In the genomic region with DNA sequence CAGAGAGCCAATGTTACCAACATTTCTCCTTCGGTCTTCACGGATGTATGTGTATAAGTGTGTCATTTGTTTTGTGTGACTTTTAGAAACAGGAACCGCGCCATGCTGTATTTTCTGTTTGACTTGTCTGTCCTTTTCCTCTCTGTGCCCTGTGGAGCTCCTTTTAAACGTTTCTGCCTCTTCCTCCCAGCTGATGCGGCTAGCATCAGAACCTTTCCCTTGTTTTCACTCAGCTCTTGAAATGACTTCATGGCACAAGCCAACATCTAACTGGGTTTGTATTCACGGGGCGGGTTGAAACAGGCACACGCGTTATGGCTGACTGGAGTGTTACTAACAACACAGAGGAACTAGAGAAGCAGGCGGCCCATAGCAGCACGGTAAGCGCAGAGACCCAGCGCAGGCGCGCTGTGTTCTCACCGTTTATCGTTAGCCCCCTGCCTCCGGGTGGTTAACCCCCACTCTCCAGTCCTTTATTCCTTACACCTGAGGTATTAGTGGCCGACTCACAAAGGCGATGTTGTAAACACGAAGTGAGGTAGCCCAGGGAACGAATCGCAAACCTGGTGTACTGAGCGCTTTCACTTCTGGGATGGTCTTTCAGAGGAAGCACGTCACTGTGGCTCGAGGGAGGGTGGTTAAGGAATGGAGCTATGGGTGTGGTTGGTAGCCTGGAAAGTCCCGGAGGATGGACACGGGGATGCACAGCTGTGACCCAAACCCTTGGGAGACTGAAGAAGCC, we compare ENCODE assay signal across 8 mouse cellular contexts. TPM values are rescaled to one million over a fixed set of nuclear protein-coding genes. Genes with fewer than 3 reads are reported as not detected.
A peak's percentile ranks its signal among the peaks of the same experiment; 100 is the strongest.
DNase-seq lines count a peak whose midpoint lies in the region; ATAC-seq and TF ChIP-seq lines count a peak whose summit lies in the region.

No protein-coding gene starts in this region.

- peak; percentile 65 for ATAC-seq in embryonic facial prominence, embryonic 13.5 days (ENCODE audit: insufficient number of reproducible peaks, insufficient read depth, low FRiP score, low TSS enrichment, low read depth)
- peak; percentile 72 for ATAC-seq in limb, embryonic 13.5 days (ENCODE audit: low FRiP score, low read depth)
- peak; percentile 64; the same call in 1 of the 2 replicates for ATAC-seq in midbrain, embryonic 14.5 days (ENCODE audit: low FRiP score, low TSS enrichment)

- H3K9me3 ChIP-seq in embryonic facial prominence, embryonic 13.5 days = no peaks in the 10 kb centered on the region
- H3K9me3 ChIP-seq in limb, embryonic 13.5 days = no peaks in the 10 kb centered on the region
- H3K9me3 ChIP-seq in midbrain, embryonic 14.5 days (ENCODE audit: control insufficient read depth, low read length) = no peaks in the 10 kb centered on the region

- no peaks in the 10 kb centered on the region for H3K36me3 ChIP-seq in embryonic facial prominence, embryonic 13.5 days
- H3K36me3 ChIP-seq in heart, adult 2 months (ENCODE audit: control insufficient read depth, insufficient read depth, low read length) = no peaks in the 10 kb centered on the region; the same call in 1 of the 2 replicates
- no peaks in the 10 kb centered on the region for H3K36me3 ChIP-seq in kidney, adult 2 months (ENCODE audit: control insufficient read depth, insufficient read depth, low read length)
- H3K36me3 ChIP-seq in limb, embryonic 13.5 days = no peaks in the 10 kb centered on the region
- peaks cover 5% of the 10 kb centered on the region; the same call in 1 of the 2 replicates for H3K36me3 ChIP-seq in midbrain, embryonic 14.5 days (ENCODE audit: control insufficient read depth, insufficient read depth, low read length)

- peak overlapping the region; percentile 75 for H3K9ac ChIP-seq in embryonic facial prominence, embryonic 13.5 days
- peak overlapping the region; percentile 79 for H3K9ac ChIP-seq in heart, adult 2 months (ENCODE audit: low read depth, low read length)
- H3K9ac ChIP-seq in limb, embryonic 13.5 days = peak overlapping the region; percentile 76
- peak overlapping the region; percentile 97 for H3K9ac ChIP-seq in midbrain, embryonic 14.5 days (replicated peaks; ENCODE audit: low read length)

- TF ChIP-seq CTCF in heart, adult 2 months (IDR thresholded peaks at IDR 0.05) = no peak
- TF ChIP-seq CTCF in kidney, adult 2 months (conservative IDR thresholded peaks at IDR 0.05; ENCODE audit: insufficient read depth, insufficient read length, low read depth, low read length) = no peak

- intact Hi-C loops in heart, adult 2 months (cut with DNase I) = loop anchor here (1.0 to 2.0 kb wide), 3 partner anchors 8 to 93 kb away; a partner anchor contains a TSS

- peaks cover 52% of the 10 kb centered on the region for H3K4me1 ChIP-seq in embryonic facial prominence, embryonic 13.5 days
- H3K4me1 ChIP-seq in heart, adult 2 months (ENCODE audit: control insufficient read depth, insufficient read depth, low read length) = peaks cover 6% of the 10 kb centered on the region
- no peaks in the 10 kb centered on the region for H3K4me1 ChIP-seq in kidney, adult 2 months (ENCODE audit: control insufficient read depth, insufficient read depth, low read length)
- H3K4me1 ChIP-seq in limb, embryonic 13.5 days = peaks cover 46% of the 10 kb centered on the region
- H3K4me1 ChIP-seq in midbrain, embryonic 14.5 days (ENCODE audit: control insufficient read depth, insufficient read depth, low read length) = peaks cover 65% of the 10 kb centered on the region

- peak overlapping the region; percentile 48 for H3K4me3 ChIP-seq in embryonic facial prominence, embryonic 13.5 days
- H3K4me3 ChIP-seq in heart, adult 2 months = peak overlapping the region; percentile 81
- peak overlapping the region; percentile 60 for H3K4me3 ChIP-seq in kidney, adult 2 months (ENCODE audit: insufficient read depth, low read depth, low read length)
- H3K4me3 ChIP-seq in limb, embryonic 13.5 days = peak overlapping the region; percentile 50
- H3K4me3 ChIP-seq in midbrain, embryonic 14.5 days (replicated peaks; ENCODE audit: low read depth, low read length) = peak overlapping the region; percentile 55

- H3K27ac ChIP-seq in embryonic facial prominence, embryonic 13.5 days = peak overlapping the region; percentile 92
- H3K27ac ChIP-seq in heart, adult 2 months = peak overlapping the region; percentile 97
- peak overlapping the region; percentile 87 for H3K27ac ChIP-seq in kidney, adult 2 months (ENCODE audit: insufficient read depth, low read depth, low read length)
- peak overlapping the region; percentile 91 for H3K27ac ChIP-seq in limb, embryonic 13.5 days
- peak overlapping the region; percentile 99 for H3K27ac ChIP-seq in midbrain, embryonic 14.5 days (replicated peaks; ENCODE audit: low read depth, low read length)

- H3K79me2 ChIP-seq in heart, adult 2 months (replicated peaks; ENCODE audit: control insufficient read depth, insufficient read depth, low read length) = no peaks in the 10 kb centered on the region

- peak; percentile 99 for TF ChIP-seq POLR2A in heart, adult 2 months (IDR thresholded peaks at IDR 0.05; ENCODE audit: insufficient read depth, low read depth, low read length)
- peak; percentile 31 for TF ChIP-seq POLR2A in kidney, adult 2 months (IDR thresholded peaks at IDR 0.05; ENCODE audit: low read depth, low read length)

- 4% methylated on average over 29 of the region's 29 CpGs for WGBS in embryonic facial prominence, embryonic 13.5 days
- under 1% methylated on average over 29 of the region's 29 CpGs for WGBS in heart, adult 2 months
- 1% methylated on average over 29 of the region's 29 CpGs for WGBS in kidney, adult 2 months
- 5% methylated on average over 29 of the region's 29 CpGs for WGBS in limb, embryonic 13.5 days
- 1% methylated on average over 29 of the region's 29 CpGs for WGBS in midbrain, embryonic 14.5 days

- H3K27me3 ChIP-seq in embryonic facial prominence, embryonic 13.5 days = no peaks in the 10 kb centered on the region
- H3K27me3 ChIP-seq in heart, adult 2 months (ENCODE audit: control insufficient read depth, insufficient read depth, low read length) = no peaks in the 10 kb centered on the region
- no peaks in the 10 kb centered on the region for H3K27me3 ChIP-seq in kidney, adult 2 months (replicated peaks; ENCODE audit: control insufficient read depth, insufficient read depth, low read length)
- H3K27me3 ChIP-seq in limb, embryonic 13.5 days = no peaks in the 10 kb centered on the region
- no peaks in the 10 kb centered on the region for H3K27me3 ChIP-seq in midbrain, embryonic 14.5 days (ENCODE audit: control insufficient read depth, insufficient read depth, low read length)

- peak; percentile 92 for DNase-seq in 416B (ENCODE audit: low read depth)
- DNase-seq in adrenal gland, postnatal 25 days = peak; percentile 76
- peak; percentile 89 to 91 for DNase-seq in heart, adult 2 months
- peak; percentile 90 for DNase-seq in kidney, adult 2 months
- peak; percentile 88 for DNase-seq in midbrain, embryonic 14.5 days
- DNase-seq in spleen, postnatal 10 days (ENCODE audit: low spot score in 2 of 2) = peak; percentile 73 to 80

- peak; percentile 97 for TF ChIP-seq EP300 in heart, adult 2 months (IDR thresholded peaks at IDR 0.05; ENCODE audit: insufficient read depth, low read depth, low read length)

- peak overlapping the region; percentile 68 for H3K4me2 ChIP-seq in embryonic facial prominence, embryonic 13.5 days
- H3K4me2 ChIP-seq in limb, embryonic 13.5 days (replicated peaks) = peak overlapping the region; percentile 72
- H3K4me2 ChIP-seq in midbrain, embryonic 14.5 days (ENCODE audit: low read length) = peak overlapping the region; percentile 98

RNA-seq across cellular contexts. Expression of a gene that starts 31.9 kb away (rescaled TPM):
- total RNA-seq in adrenal gland, postnatal 25 days (2021) = 81.5 and 90.9 TPM in 2 replicates
- 1,291 and 1,480 TPM in 2 replicates for polyA plus RNA-seq in embryonic facial prominence, embryonic 13.5 days (2015; fragmentation: Nextera tagmentation; extraction: Ambion mirVana)
- 10 to 100 TPM; 57.0 to 85.0 TPM for total RNA-seq in heart, adult 2 months (2021)
- 165 and 235 TPM in 2 replicates for polyA plus RNA-seq in heart, adult 2 months (2012; rRNA removed)
- 121 and 131 TPM in 2 replicates for polyA plus RNA-seq in kidney, adult 2 months (2012; rRNA removed)
- polyA plus RNA-seq in limb, embryonic 13.5 days (2015; fragmentation: Nextera tagmentation; extraction: Ambion mirVana) = 1,398 and 1,426 TPM in 2 replicates
- 17,220 and 18,751 TPM in 2 replicates for polyA plus RNA-seq in midbrain, embryonic 14.5 days (2014; fragmentation: Nextera tagmentation; extraction: Ambion mirVana)

RNA-seq across cellular contexts. Expression of a gene that starts 32.1 kb away (rescaled TPM):
- total RNA-seq in adrenal gland, postnatal 25 days (2021) = not detected in 2 replicates
- polyA plus RNA-seq in embryonic facial prominence, embryonic 13.5 days (2015; fragmentation: Nextera tagmentation; extraction: Ambion mirVana) = not detected in 2 replicates
- not detected for total RNA-seq in heart, adult 2 months (2021)
- 26.2 TPM in 1 of 2 replicates, not detected in the other for polyA plus RNA-seq in heart, adult 2 months (2012; rRNA removed)
- polyA plus RNA-seq in kidney, adult 2 months (2012; rRNA removed) = 12.0 TPM in 1 of 2 replicates, not detected in the other
- not detected in 2 replicates for polyA plus RNA-seq in limb, embryonic 13.5 days (2015; fragmentation: Nextera tagmentation; extraction: Ambion mirVana)
- polyA plus RNA-seq in midbrain, embryonic 14.5 days (2014; fragmentation: Nextera tagmentation; extraction: Ambion mirVana) = not detected in 2 replicates

RNA-seq across cellular contexts. Expression of a gene that starts 44.3 kb away (rescaled TPM):
- 286 and 303 TPM in 2 replicates for total RNA-seq in adrenal gland, postnatal 25 days (2021)
- 109 and 124 TPM in 2 replicates for polyA plus RNA-seq in embryonic facial prominence, embryonic 13.5 days (2015; fragmentation: Nextera tagmentation; extraction: Ambion mirVana)
- total RNA-seq in heart, adult 2 months (2021) = 10 to 100 TPM; 30.1 to 39.0 TPM
- 58.6 and 74.4 TPM in 2 replicates for polyA plus RNA-seq in heart, adult 2 months (2012; rRNA removed)
- 128 and 146 TPM in 2 replicates for polyA plus RNA-seq in kidney, adult 2 months (2012; rRNA removed)
- 143 and 149 TPM in 2 replicates for polyA plus RNA-seq in limb, embryonic 13.5 days (2015; fragmentation: Nextera tagmentation; extraction: Ambion mirVana)
- polyA plus RNA-seq in midbrain, embryonic 14.5 days (2014; fragmentation: Nextera tagmentation; extraction: Ambion mirVana) = 13.5 and 24.8 TPM in 2 replicates

RNA-seq across cellular contexts. Expression of a gene that starts 51.0 kb away (rescaled TPM):
- total RNA-seq in adrenal gland, postnatal 25 days (2021) = 285 and 323 TPM in 2 replicates
- polyA plus RNA-seq in embryonic facial prominence, embryonic 13.5 days (2015; fragmentation: Nextera tagmentation; extraction: Ambion mirVana) = 1,422 and 1,651 TPM in 2 replicates
- total RNA-seq in heart, adult 2 months (2021) = 100 to 1,000 TPM; 129 to 144 TPM
- 534 and 728 TPM in 2 replicates for polyA plus RNA-seq in heart, adult 2 months (2012; rRNA removed)
- 488 and 540 TPM in 2 replicates for polyA plus RNA-seq in kidney, adult 2 months (2012; rRNA removed)
- 1,632 and 1,683 TPM in 2 replicates for polyA plus RNA-seq in limb, embryonic 13.5 days (2015; fragmentation: Nextera tagmentation; extraction: Ambion mirVana)
- polyA plus RNA-seq in midbrain, embryonic 14.5 days (2014; fragmentation: Nextera tagmentation; extraction: Ambion mirVana) = 1,095 and 1,120 TPM in 2 replicates

Comparison
In these comparisons a context has a peak if more than half of its experiments do, and no peak if none do; other contexts are left out.
1. Peak in every context shown above with its lines: DNase-seq, ATAC-seq, H3K4me3 ChIP-seq and H3K27ac ChIP-seq.
2. RNA of a gene that starts 31.9 kb away (polyA plus RNA-seq): 17,220 to 18,751 TPM in midbrain, embryonic 14.5 days; 1,291 to 1,480 TPM in embryonic facial prominence, embryonic 13.5 days, 1,398 to 1,426 TPM in limb, embryonic 13.5 days, 165 to 235 TPM in heart, adult 2 months and 121 to 131 TPM in kidney, adult 2 months; every median in the first group is over 10 times any median in the second.